Mouse (Mus musculus) lung, adult 2 months (tissue): Measurements from ENCODE around the gene Cit.

Experiments used
- CTCF ChIP-seq: fragments of 200-500 bp; IDR thresholded peaks from 2 replicates; pipeline ENCODE4 v1.5.1; 2011; ENCODE audit warnings: mild to moderate bottlenecking, low read length, control low read depth; ENCODE audit not compliant: insufficient read depth
- POLR2A ChIP-seq: fragments of 200-500 bp; IDR thresholded peaks from 2 replicates; pipeline ENCODE4 v1.6.1; 2011; ENCODE audit warnings: low read depth, mild to moderate bottlenecking, control low read depth, low read length, borderline replicate concordance; ENCODE audit errors: extremely low read depth

DNA sequence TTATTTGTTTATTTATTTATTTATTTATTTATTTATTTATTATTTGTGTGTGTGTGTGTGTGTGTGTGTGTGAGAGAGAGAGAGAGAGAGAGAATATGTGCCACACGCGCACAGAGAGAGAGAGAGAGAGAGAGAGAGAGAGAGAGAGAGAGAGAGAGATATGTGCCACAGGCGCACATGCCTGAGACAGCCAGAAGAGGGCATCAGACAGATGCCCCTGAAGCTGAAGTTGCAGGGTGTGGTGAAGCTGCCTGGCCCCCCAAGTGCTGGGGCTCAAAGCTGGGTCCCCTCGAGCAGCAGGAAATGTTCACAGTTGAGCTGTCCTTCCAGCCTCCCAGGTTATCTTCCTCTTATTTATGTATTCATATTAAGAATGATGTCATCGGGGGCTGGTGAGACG is 32.3 kb downstream of the Cit start:
- peak; percentile 12; the same call in 1 of the 2 replicates for TF ChIP-seq CTCF
- TF ChIP-seq POLR2A, result no peak
